Mouse (Mus musculus) thymus, postnatal 25 days (tissue): Measurements from ENCODE around the gene Trio.

Experiments used
- DNase-seq: peaks from one replicate; pipeline ENCODE4 v3.0.0; 2022

Trio gene

GRCm38 (mm10) chr15:27789325-27789724 lies 236.3 kb downstream of the Trio start:
- no peak for DNase-seq

GRCm38 (mm10) chr15:27788122-27788759 lies 237.4 kb downstream of the Trio start:
- no peak for DNase-seq

- DNase-seq, result no peak
Measured at GRCm38 (mm10) chr15:27787151-27787550, 238.5 kb downstream of the Trio start.

- DNase-seq, result no peak
Measured at GRCm38 (mm10) chr15:27786418-27786817, 239.2 kb downstream of the Trio start.

- DNase-seq, result peak; percentile 49
Measured at GRCm38 (mm10) chr15:27785280-27786001, 240.2 kb downstream of the Trio start.

- peak; percentile 43 for DNase-seq
Measured at GRCm38 (mm10) chr15:27784126-27784563, 241.5 kb downstream of the Trio start.

GRCm38 (mm10) chr15:27783541-27784125 lies 242.0 kb downstream of the Trio start:
- peak; percentile 69 for DNase-seq

GRCm38 (mm10) chr15:27783092-27783491 lies 242.6 kb downstream of the Trio start:
- DNase-seq, result no peak

- no peak for DNase-seq
Measured at GRCm38 (mm10) chr15:27782383-27783036, 243.1 kb downstream of the Trio start.

- no peak for DNase-seq
Measured at GRCm38 (mm10) chr15:27779827-27780226, 245.8 kb downstream of the Trio start.

- no peak for DNase-seq
Measured at GRCm38 (mm10) chr15:27779398-27779797, 246.2 kb downstream of the Trio start.

- DNase-seq, result no peak
Measured at GRCm38 (mm10) chr15:27778256-27778655, 247.4 kb downstream of the Trio start.

GRCm38 (mm10) chr15:27777455-27778190 lies 248.0 kb downstream of the Trio start:
- no peak for DNase-seq

GRCm38 (mm10) chr15:27774481-27774880 lies 251.2 kb downstream of the Trio start:
- DNase-seq, result no peak

GRCm38 (mm10) chr15:27772125-27772627 lies 253.5 kb downstream of the Trio start:
- DNase-seq, result no peak

- no peak for DNase-seq
Measured at GRCm38 (mm10) chr15:27771581-27771980, 254.1 kb downstream of the Trio start.

- DNase-seq, result no peak
Measured at GRCm38 (mm10) chr15:27770513-27771196, 255.0 kb downstream of the Trio start.

GRCm38 (mm10) chr15:27761416-27761815 lies 264.2 kb downstream of the Trio start:
- DNase-seq, result no peak

GRCm38 (mm10) chr15:27760655-27761054 lies 265.0 kb downstream of the Trio start:
- no peak for DNase-seq

GRCm38 (mm10) chr15:27759890-27760289 lies 265.8 kb downstream of the Trio start:
- DNase-seq, result no peak

- no peak for DNase-seq
Measured at GRCm38 (mm10) chr15:27758680-27759079, 267.0 kb downstream of the Trio start.

GRCm38 (mm10) chr15:27756426-27756825 lies 269.2 kb downstream of the Trio start:
- DNase-seq, result no peak
